Mouse (Mus musculus): ENCODE measurements around the gene Zfp513. TPM values are rescaled to one million over a fixed set of nuclear protein-coding genes. Genes with fewer than 3 reads are reported as not detected.

Gene Zfp513
- polyA plus RNA-seq, 1 experiment from 2014 or later, result 7.3 TPM

DNA sequence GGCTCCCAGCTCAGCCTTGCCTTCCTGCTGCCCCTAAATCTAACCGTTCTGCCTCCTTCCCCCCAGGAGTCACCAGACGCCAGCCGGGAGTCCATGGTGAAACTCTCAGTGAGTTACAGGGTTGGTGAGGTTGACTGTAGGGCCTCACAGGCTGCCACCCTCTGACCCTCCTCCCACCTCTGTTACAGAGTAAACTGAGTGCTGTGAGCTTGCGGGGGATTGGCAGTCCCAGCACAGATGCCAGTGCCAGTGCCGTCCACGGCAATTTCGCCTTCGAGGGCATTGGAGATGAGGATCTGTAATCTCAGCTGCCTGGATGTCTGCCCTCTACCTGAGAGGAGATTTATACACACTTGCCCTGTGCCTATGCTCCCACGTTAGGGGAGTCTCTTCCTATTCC is 3.9 kb downstream of the Zfp513 start:
- peaks cover 62% of the 10 kb centered on the region for H3K36me3 ChIP-seq (ENCODE audit: control insufficient read depth, insufficient read depth)

DNA sequence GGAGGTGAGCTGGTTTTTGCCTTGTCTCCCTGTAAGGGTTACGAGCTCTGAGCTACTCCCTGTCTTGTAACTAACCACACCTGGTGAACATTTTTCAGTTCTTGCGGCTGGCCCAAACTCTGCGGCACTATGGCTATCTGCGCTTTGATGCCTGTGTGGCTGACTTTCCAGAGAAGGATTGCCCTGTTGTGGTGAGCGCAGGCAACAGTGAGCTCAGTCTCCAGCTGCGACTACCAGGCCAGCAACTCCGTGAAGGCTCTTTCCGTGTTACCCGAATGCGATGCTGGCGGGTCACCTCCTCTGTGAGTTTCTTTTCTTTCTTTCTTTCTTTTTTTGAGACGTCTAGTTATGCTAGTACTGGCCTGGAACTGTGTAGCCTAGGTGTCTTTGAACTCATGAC is 5.0 kb downstream of the Zfp513 start:
- WGBS, result 91% methylated on average over 12 of the region's 12 CpGs
- no peak for TF ChIP-seq CTCF (IDR thresholded peaks at IDR 0.05; ENCODE audit: low read depth)
- Histone ChIP-seq H3K4me1 (replicated peaks; ENCODE audit: control insufficient read depth, insufficient read depth, low read length) (no peaks in the 10 kb centered on the region), H3K27me3 (replicated peaks; ENCODE audit: control insufficient read depth, insufficient read depth, low read length) (no peaks in the 10 kb centered on the region), H3K4me3 (ENCODE audit: low read depth, low read length) (no peak overlapping the region), H3K36me3 (ENCODE audit: control insufficient read depth, insufficient read depth) (peaks cover 62% of the 10 kb centered on the region), H3K27ac (ENCODE audit: low read depth, low read length) (no peak overlapping the region), H3K9me3 (ENCODE audit: control insufficient read depth) (no peaks in the 10 kb centered on the region; the same call in 1 of the 2 replicates), H3K9ac (ENCODE audit: low read depth, low read length) (no peak overlapping the region), H3K4me2 (replicated peaks; ENCODE audit: low read depth) (no peak overlapping the region)
- no peak for ATAC-seq

More for the DNA sequence above, 3.9 kb downstream of the Zfp513 start:
- Histone ChIP-seq H3K4me1 (replicated peaks; ENCODE audit: control insufficient read depth, insufficient read depth, low read length) (no peaks in the 10 kb centered on the region), H3K4me3 (ENCODE audit: low read depth, low read length) (no peak overlapping the region), H3K4me2 (replicated peaks; ENCODE audit: low read depth) (no peak overlapping the region), H3K27me3 (replicated peaks; ENCODE audit: control insufficient read depth, insufficient read depth, low read length) (no peaks in the 10 kb centered on the region), H3K27ac (ENCODE audit: low read depth, low read length) (peak overlapping the region; percentile 35; the same call in 1 of the 2 replicates), H3K9ac (ENCODE audit: low read depth, low read length) (no peak overlapping the region), H3K9me3 (ENCODE audit: control insufficient read depth) (no peaks in the 10 kb centered on the region; the same call in 1 of the 2 replicates)
- 80% methylated on average over 9 of the region's 9 CpGs for WGBS
- ATAC-seq, result no peak
- TF ChIP-seq CTCF (IDR thresholded peaks at IDR 0.05; ENCODE audit: low read depth), result no peak

DNA sequence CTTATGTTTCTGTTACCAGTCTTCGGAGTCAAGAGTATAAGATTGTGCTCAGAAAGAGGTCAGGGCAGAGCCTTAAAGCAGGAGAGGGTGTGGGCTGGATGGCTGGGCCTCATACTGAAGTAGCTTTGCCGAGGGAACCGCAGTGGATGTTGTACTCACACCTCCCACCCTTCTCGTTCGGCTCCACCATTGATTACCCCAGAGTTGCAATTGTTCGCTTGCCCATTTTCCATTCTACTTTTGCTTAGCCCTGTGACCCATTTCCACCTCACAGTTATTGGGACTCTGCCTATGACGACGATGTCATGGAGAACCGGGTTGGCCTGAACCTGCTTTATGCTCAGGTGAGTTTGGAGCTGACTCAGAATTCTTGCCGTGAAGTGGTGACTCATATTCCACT is 5.9 kb downstream of the Zfp513 start:
- Histone ChIP-seq H3K9me3 (ENCODE audit: control insufficient read depth) (no peaks in the 10 kb centered on the region; the same call in 1 of the 2 replicates), H3K9ac (ENCODE audit: low read depth, low read length) (no peak overlapping the region), H3K4me2 (replicated peaks; ENCODE audit: low read depth) (no peak overlapping the region), H3K36me3 (ENCODE audit: control insufficient read depth, insufficient read depth) (peaks cover 62% of the 10 kb centered on the region), H3K4me3 (ENCODE audit: low read depth, low read length) (no peak overlapping the region), H3K27me3 (replicated peaks; ENCODE audit: control insufficient read depth, insufficient read depth, low read length) (no peaks in the 10 kb centered on the region), H3K4me1 (replicated peaks; ENCODE audit: control insufficient read depth, insufficient read depth, low read length) (no peaks in the 10 kb centered on the region; the same call in 1 of the 2 replicates), H3K27ac (ENCODE audit: low read depth, low read length) (peak overlapping the region; percentile 5; the same call in 1 of the 2 replicates)
- WGBS, result 85% methylated on average over 10 of the region's 10 CpGs
- no peak for TF ChIP-seq CTCF (IDR thresholded peaks at IDR 0.05; ENCODE audit: low read depth)
- ATAC-seq, result no peak

DNA sequence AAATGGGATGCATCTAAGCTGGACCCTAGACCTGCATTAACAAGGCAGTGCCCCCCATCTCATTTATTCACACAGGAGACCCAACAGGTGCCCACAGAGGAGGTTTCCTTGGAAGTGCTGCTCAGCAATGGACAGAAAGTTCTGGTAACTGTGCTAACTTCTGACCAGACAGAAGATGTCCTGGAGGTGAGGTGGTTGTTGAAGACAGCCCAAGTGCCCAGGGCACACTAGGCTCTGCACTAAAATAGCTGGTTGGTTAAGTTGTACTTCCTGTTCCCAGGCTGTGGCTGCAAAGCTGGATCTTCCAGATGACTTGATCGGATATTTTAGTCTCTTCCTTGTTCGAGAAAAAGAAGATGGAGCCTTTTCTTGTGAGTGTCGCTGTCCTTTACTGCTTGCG is 6.4 kb downstream of the Zfp513 start:
- ATAC-seq, result no peak
- no peaks in the 10 kb centered on the region; the same call in 1 of the 2 replicates for H3K4me1 ChIP-seq (replicated peaks; ENCODE audit: control insufficient read depth, insufficient read depth, low read length)
- peaks cover 64% of the 10 kb centered on the region for H3K36me3 ChIP-seq (ENCODE audit: control insufficient read depth, insufficient read depth)
- no peak overlapping the region for H3K4me2 ChIP-seq (replicated peaks; ENCODE audit: low read depth)
- WGBS, result 90% methylated on average over 4 of the region's 4 CpGs
- H3K27me3 ChIP-seq (replicated peaks; ENCODE audit: control insufficient read depth, insufficient read depth, low read length), result no peaks in the 10 kb centered on the region
- H3K9me3 ChIP-seq (ENCODE audit: control insufficient read depth), result no peaks in the 10 kb centered on the region; the same call in 1 of the 2 replicates
- H3K27ac ChIP-seq (ENCODE audit: low read depth, low read length), result peak overlapping the region; percentile 96; the same call in 1 of the 2 replicates
- H3K9ac ChIP-seq (ENCODE audit: low read depth, low read length), result no peak overlapping the region
- TF ChIP-seq CTCF (IDR thresholded peaks at IDR 0.05; ENCODE audit: low read depth), result no peak
- H3K4me3 ChIP-seq (ENCODE audit: low read depth, low read length), result no peak overlapping the region

DNA sequence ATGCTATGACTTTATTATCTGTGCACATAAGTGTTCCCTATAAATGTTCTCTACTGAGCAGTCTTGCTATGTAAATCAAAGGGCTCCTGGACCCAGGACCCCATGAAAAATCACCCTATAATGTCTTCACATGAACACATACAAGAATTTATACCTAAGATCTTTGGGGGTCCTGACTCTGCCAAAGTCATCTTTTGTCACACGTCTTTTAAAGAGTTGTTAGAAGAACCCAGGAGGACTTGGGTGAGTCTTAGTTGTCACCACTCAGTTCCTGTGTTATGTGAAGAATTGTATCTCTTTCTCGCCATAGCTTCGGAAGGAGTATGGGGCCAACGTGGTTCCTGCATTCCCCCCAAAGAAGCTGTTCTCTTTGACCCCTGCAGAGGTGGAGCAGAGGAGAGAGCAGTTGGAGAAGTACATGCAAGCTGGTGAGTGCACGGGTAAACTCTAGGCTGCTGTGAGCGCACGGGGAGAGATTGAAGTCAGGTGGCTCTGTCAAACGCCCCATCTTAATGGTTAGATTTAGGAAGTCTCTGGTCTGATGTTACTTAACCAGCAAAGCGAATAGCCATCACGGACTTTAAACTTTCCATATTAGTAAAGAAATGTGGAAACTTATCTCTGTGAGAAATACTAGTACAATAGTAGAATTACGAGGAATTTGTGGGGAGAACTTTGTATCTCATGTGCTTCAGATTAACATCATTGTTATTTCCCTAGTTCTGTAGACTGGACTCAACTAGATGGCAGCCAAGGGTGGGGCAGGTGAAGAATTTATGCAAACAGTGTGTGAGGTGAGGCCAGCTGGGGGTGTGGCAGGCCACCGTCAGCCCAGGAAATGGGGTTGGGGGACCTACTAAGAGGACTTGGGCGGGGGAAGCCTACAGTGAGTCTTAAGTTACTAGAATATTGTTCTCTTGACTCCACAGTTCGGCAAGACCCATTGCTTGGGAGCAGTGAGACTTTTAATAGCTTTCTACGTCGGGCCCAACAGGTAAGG is 7.3 kb downstream of the Zfp513 start:
- peak overlapping the region; percentile 77 for H3K4me2 ChIP-seq (replicated peaks; ENCODE audit: low read depth)
- TF ChIP-seq CTCF (IDR thresholded peaks at IDR 0.05; ENCODE audit: low read depth), result no peak
- H3K4me3 ChIP-seq (ENCODE audit: low read depth, low read length), result peak overlapping the region; percentile 76; the same call in 1 of the 2 replicates
- peaks cover 65% of the 10 kb centered on the region for H3K36me3 ChIP-seq (ENCODE audit: control insufficient read depth, insufficient read depth)
- no peaks in the 10 kb centered on the region for H3K27me3 ChIP-seq (replicated peaks; ENCODE audit: control insufficient read depth, insufficient read depth, low read length)
- no peak for ATAC-seq
- no peak overlapping the region for H3K9ac ChIP-seq (ENCODE audit: low read depth, low read length)
- no peaks in the 10 kb centered on the region for H3K9me3 ChIP-seq (ENCODE audit: control insufficient read depth)
- 79% methylated on average over 16 of the region's 16 CpGs for WGBS
- peak overlapping the region; percentile 96; the same call in 1 of the 2 replicates for H3K27ac ChIP-seq (ENCODE audit: low read depth, low read length)
- H3K4me1 ChIP-seq (replicated peaks; ENCODE audit: control insufficient read depth, insufficient read depth, low read length), result no peaks in the 10 kb centered on the region; the same call in 1 of the 2 replicates

DNA sequence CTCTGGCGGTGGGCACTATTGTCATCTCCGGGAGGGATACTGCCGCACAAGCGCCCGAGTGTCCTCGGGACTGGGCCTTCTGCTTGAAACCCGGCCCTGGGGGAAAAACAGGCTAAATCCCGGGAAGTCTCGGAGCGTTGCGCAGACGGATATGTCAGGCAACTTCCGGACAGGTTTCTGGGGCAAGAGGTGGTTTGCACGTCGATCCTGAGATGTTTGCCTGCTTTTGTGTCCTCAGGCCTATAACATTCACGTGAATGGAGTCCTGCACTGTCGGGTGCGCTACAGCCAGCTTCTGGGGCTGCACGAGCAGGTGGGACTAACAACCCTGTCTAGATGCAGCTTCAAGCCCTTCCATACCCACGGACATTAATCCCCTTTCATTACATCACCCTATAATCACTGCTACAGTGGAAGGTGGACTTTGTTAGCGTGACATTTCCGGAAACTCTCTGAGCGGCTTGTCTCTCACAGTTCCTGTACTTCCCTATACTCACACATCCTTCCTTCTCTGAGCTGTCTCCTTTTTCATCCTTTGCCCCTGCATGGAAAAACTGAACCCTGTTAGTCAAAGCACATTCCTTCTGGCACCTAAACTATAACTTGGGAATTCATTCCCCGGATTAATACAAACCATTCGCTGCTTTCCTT is 8.3 kb downstream of the Zfp513 start:
- peak overlapping the region; percentile 76 for H3K4me3 ChIP-seq (ENCODE audit: low read depth, low read length)

More for the DNA sequence above, 8.3 kb downstream of the Zfp513 start:
- H3K9me3 ChIP-seq (ENCODE audit: control insufficient read depth), result no peaks in the 10 kb centered on the region
- no peaks in the 10 kb centered on the region; the same call in 1 of the 2 replicates for H3K4me1 ChIP-seq (replicated peaks; ENCODE audit: control insufficient read depth, insufficient read depth, low read length)
- H3K27ac ChIP-seq (ENCODE audit: low read depth, low read length), result peak overlapping the region; percentile 96
- 7% methylated on average over 25 of the region's 25 CpGs for WGBS
- peak overlapping the region; percentile 77 for H3K4me2 ChIP-seq (replicated peaks; ENCODE audit: low read depth)
- ATAC-seq, result peak; percentile 17; the same call in 1 of the 2 replicates
- H3K36me3 ChIP-seq (ENCODE audit: control insufficient read depth, insufficient read depth), result peaks cover 62% of the 10 kb centered on the region
- peak overlapping the region; percentile 88 for H3K9ac ChIP-seq (ENCODE audit: low read depth, low read length)
- no peak for TF ChIP-seq CTCF (IDR thresholded peaks at IDR 0.05; ENCODE audit: low read depth)
- no peaks in the 10 kb centered on the region for H3K27me3 ChIP-seq (replicated peaks; ENCODE audit: control insufficient read depth, insufficient read depth, low read length)

Measured in intestine, postnatal 0 days (tissue).